Mouse (Mus musculus): Measurements from ENCODE around the gene Mettl25.

Mettl25 gene

GRCm38 (mm10) chr10:105840928-105841888, at the start of gene Mettl25, which contains the start of gene Ccdc59:
Mettl25 (minus strand) TSS chr10:105841380.
Ccdc59 (plus strand) TSS chr10:105841067.
- peak; percentile 92 for DNase-seq (ENCODE audit: low read depth, low spot score)

- DNase-seq (ENCODE audit: low read depth, low spot score): no peak
Observed at GRCm38 (mm10) chr10:105867312-105867711, 26.1 kb upstream of the Mettl25 start.

- DNase-seq (ENCODE audit: low read depth, low spot score): no peak
Observed at GRCm38 (mm10) chr10:105851136-105851535, 10.0 kb upstream of the Mettl25 start.

GRCm38 (mm10) chr10:105850286-105850685, 9.1 kb upstream of the Mettl25 start:
- DNase-seq (ENCODE audit: low read depth, low spot score): peak; percentile 50

GRCm38 (mm10) chr10:105842574-105842973, 1.4 kb upstream of the Mettl25 start:
- DNase-seq (ENCODE audit: low read depth, low spot score): no peak

- no peak for DNase-seq (ENCODE audit: low read depth, low spot score)
Observed at GRCm38 (mm10) chr10:105834627-105835228, 6.5 kb downstream of the Mettl25 start.

GRCm38 (mm10) chr10:105806259-105807010, 34.7 kb downstream of the Mettl25 start:
- no peak for DNase-seq (ENCODE audit: low read depth, low spot score)

GRCm38 (mm10) chr10:105803461-105803860, 37.7 kb downstream of the Mettl25 start:
- no peak for DNase-seq (ENCODE audit: low read depth, low spot score)

GRCm38 (mm10) chr10:105802132-105802531, 39.0 kb downstream of the Mettl25 start:
- no peak for DNase-seq (ENCODE audit: low read depth, low spot score)

- DNase-seq (ENCODE audit: low read depth, low spot score): no peak
Observed at GRCm38 (mm10) chr10:105801147-105801546, 40.0 kb downstream of the Mettl25 start.

- no peak for DNase-seq (ENCODE audit: low read depth, low spot score)
Observed at GRCm38 (mm10) chr10:105797250-105797924, 43.8 kb downstream of the Mettl25 start.

GRCm38 (mm10) chr10:105793776-105794552, 47.2 kb downstream of the Mettl25 start:
- no peak for DNase-seq (ENCODE audit: low read depth, low spot score)

- DNase-seq (ENCODE audit: low read depth, low spot score): no peak
Observed at GRCm38 (mm10) chr10:105788744-105789486, 52.3 kb downstream of the Mettl25 start.

- DNase-seq (ENCODE audit: low read depth, low spot score): no peak
Observed at GRCm38 (mm10) chr10:105783766-105784165, 57.4 kb downstream of the Mettl25 start.

GRCm38 (mm10) chr10:105774382-105774781, 66.8 kb downstream of the Mettl25 start:
- peak; percentile 51 for DNase-seq (ENCODE audit: low read depth, low spot score)

GRCm38 (mm10) chr10:105772821-105773302, 68.3 kb downstream of the Mettl25 start:
- DNase-seq (ENCODE audit: low read depth, low spot score): no peak

- no peak for DNase-seq (ENCODE audit: low read depth, low spot score)
Observed at GRCm38 (mm10) chr10:105763959-105764358, 77.2 kb downstream of the Mettl25 start.

- no peak for DNase-seq (ENCODE audit: low read depth, low spot score)
Observed at GRCm38 (mm10) chr10:105760460-105760859, 80.7 kb downstream of the Mettl25 start.

- no peak for DNase-seq (ENCODE audit: low read depth, low spot score)
Observed at GRCm38 (mm10) chr10:105760046-105760445, 81.1 kb downstream of the Mettl25 start.

Data from retina, adult 2 months (tissue).